Mouse (Mus musculus) kidney, postnatal 0 days (tissue): ENCODE measurements at regions not wholly inside any gene's neighbourhood (a gene's known extent, or its start where the extent isn't known, plus 50 kb on each side); places are given as distances from the start of the nearest gene placed in this dataset.

Experiments used
- ATAC-seq: fragments of 200-750 bp; cut with Nextera tagmentation; replicated peaks from 2 replicates; pipeline ENCODE4 v1.8.0; 2017; ENCODE audit warnings: low read depth, moderate number of reproducible peaks, moderate TSS enrichment, moderate library complexity; ENCODE audit not compliant: low FRiP score
- DNase-seq: peaks from one replicate; pipeline ENCODE4 v3.0.0-alpha.2; 2016; ENCODE audit warnings: low spot score
- H3K27ac ChIP-seq: fragments of 300-500 bp; sonication (generic); 2 replicates; pipeline ENCODE4 v1.5.1; 2014; ENCODE audit warnings: mild to moderate bottlenecking
- H3K27me3 ChIP-seq: fragments of 300-500 bp; sonication (generic); 2 replicates; pipeline ENCODE4 v1.6.1; 2014; ENCODE audit warnings: low read length, mixed read lengths; ENCODE audit not compliant: insufficient read depth
- H3K36me3 ChIP-seq: fragments of 300-500 bp; sonication (generic); 2 replicates; pipeline ENCODE4 v1.6.1; 2014; ENCODE audit warnings: low read length, mixed read lengths; ENCODE audit not compliant: insufficient read depth
- H3K4me1 ChIP-seq: fragments of 300-500 bp; sonication (generic); replicated peaks from 2 replicates; pipeline ENCODE4 v1.6.1; 2014; ENCODE audit warnings: antibody characterized with exemption, low read length, mixed read lengths; ENCODE audit not compliant: insufficient read depth
- H3K4me2 ChIP-seq: fragments of 300-500 bp; sonication (generic); 2 replicates; pipeline ENCODE4 v1.6.1; 2014; ENCODE audit warnings: mild to moderate bottlenecking, low read length, moderate library complexity, mixed read lengths
- H3K4me3 ChIP-seq: fragments of 300-500 bp; sonication (generic); replicated peaks from 2 replicates; pipeline ENCODE4 v1.5.1; 2014; ENCODE audit warnings: low read depth, low read length
- H3K9ac ChIP-seq: fragments of 300-500 bp; sonication (generic); 2 replicates; pipeline ENCODE4 v1.6.1; 2014; ENCODE audit warnings: low read depth, low read length
- H3K9me3 ChIP-seq: fragments of 300-500 bp; sonication (generic); replicated peaks from 2 replicates; pipeline ENCODE4 v1.6.1; 2016; ENCODE audit warnings: low read length, inconsistent platforms, mixed read lengths
- CTCF ChIP-seq: IDR thresholded peaks from 2 replicates; pipeline ENCODE4 v1.5.1; 2016; ENCODE audit warnings: antibody characterized with exemption, low read depth, mild to moderate bottlenecking, moderate library complexity
- WGBS: fragments of 180-500 bp; shearing (Covaris S2); extraction: QIAGEN DNeasy Blood & Tissue Kit; methylation state at CpG from one replicate; pipeline ENCODE4 v1.1.7; 2014; 5-methylcytosine and 5-hydroxymethylcytosine counted together

GRCm38 (mm10) chr12:99057521-99057920 lies 137.1 kb downstream of the Ttc8 start:
- no peaks in the 10 kb centered on the region for H3K9me3 ChIP-seq
- no peaks in the 10 kb centered on the region for H3K27me3 ChIP-seq
- 88% methylated on average over 2 of the region's 2 CpGs for WGBS
- H3K4me1 ChIP-seq, result no peaks in the 10 kb centered on the region
- H3K9ac ChIP-seq, result no peak overlapping the region
- H3K36me3 ChIP-seq, result no peaks in the 10 kb centered on the region
- no peak for ATAC-seq
- TF ChIP-seq CTCF, result no peak
- no peak overlapping the region for H3K4me2 ChIP-seq
- H3K4me3 ChIP-seq, result no peak overlapping the region
- no peak overlapping the region for H3K27ac ChIP-seq
- no peak for DNase-seq

- H3K27me3 ChIP-seq, result no peaks in the 10 kb centered on the region
- TF ChIP-seq CTCF, result no peak
- WGBS, result 92% methylated on average over 2 of the region's 2 CpGs
- no peak overlapping the region for H3K9ac ChIP-seq
- no peaks in the 10 kb centered on the region for H3K4me1 ChIP-seq
- no peak overlapping the region for H3K27ac ChIP-seq
- H3K9me3 ChIP-seq, result no peaks in the 10 kb centered on the region
- H3K36me3 ChIP-seq, result no peaks in the 10 kb centered on the region
- H3K4me3 ChIP-seq, result no peak overlapping the region
- ATAC-seq (no peak), DNase-seq (no peak)
- no peak overlapping the region for H3K4me2 ChIP-seq
Observed at GRCm38 (mm10) chr12:99058916-99059315, 138.5 kb downstream of the Ttc8 start.

DNA sequence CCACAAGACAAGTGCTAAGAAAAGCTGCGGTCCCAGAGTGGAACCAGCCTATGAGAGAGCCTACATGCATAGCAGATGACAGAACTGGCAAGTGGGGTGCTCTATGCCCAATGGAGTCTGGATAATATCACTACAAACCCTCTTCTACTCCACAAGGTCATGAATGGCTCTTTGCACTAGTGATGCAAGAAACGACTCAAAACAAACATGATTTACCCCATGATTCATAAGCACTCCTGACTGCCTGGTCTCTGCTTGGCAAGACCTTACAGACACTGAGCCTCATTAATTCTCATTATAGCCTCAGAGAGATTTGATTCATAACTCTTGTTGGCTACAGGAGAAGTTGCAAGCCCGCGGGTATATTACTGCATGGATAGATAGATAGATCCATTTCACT lies 139.1 kb downstream of the Ttc8 start:
- no peaks in the 10 kb centered on the region for H3K9me3 ChIP-seq
- no peak for ATAC-seq
- no peaks in the 10 kb centered on the region for H3K27me3 ChIP-seq
- H3K4me1 ChIP-seq, result no peaks in the 10 kb centered on the region
- 76% methylated on average over 4 of the region's 4 CpGs for WGBS
- TF ChIP-seq CTCF, result no peak
- DNase-seq, result no peak
- H3K27ac ChIP-seq, result no peak overlapping the region
- no peak overlapping the region for H3K4me2 ChIP-seq
- H3K36me3 ChIP-seq, result no peaks in the 10 kb centered on the region
- H3K4me3 ChIP-seq, result no peak overlapping the region
- no peak overlapping the region for H3K9ac ChIP-seq

GRCm38 (mm10) chr12:99060702-99061101 lies 140.3 kb downstream of the Ttc8 start:
- DNase-seq (peak; percentile 58), ATAC-seq (no peak)
- Histone ChIP-seq H3K27me3 (no peaks in the 10 kb centered on the region), H3K9me3 (no peaks in the 10 kb centered on the region), H3K4me3 (no peak overlapping the region), H3K9ac (no peak overlapping the region), H3K27ac (no peak overlapping the region), H3K4me1 (no peaks in the 10 kb centered on the region), H3K4me2 (no peak overlapping the region), H3K36me3 (no peaks in the 10 kb centered on the region)
- WGBS, result 21% methylated on average over 2 of the region's 2 CpGs
- TF ChIP-seq CTCF, result no peak

DNA sequence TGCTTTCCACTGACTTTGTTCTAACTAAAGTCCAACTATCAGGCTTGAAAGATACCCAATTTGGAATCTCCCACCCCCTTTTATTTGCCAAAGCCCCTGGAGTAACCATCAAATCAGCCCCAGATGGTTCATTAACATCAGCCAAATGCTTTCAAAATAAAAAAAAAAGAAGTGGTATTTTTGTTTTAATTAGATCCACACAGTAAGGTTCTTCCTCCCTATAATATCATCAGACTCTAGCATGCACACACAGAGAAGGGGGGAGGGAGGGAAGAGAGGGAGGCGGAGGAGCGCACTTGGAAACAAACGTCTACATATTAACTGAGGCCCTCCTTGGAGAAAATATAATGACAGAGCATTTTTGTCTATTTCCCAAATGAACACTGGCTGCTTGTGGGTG lies 143.1 kb downstream of the Ttc8 start:
- DNase-seq, result no peak
- WGBS, result 72% methylated on average over 3 of the region's 3 CpGs
- no peak for ATAC-seq
- Histone ChIP-seq H3K9ac (no peak overlapping the region), H3K27me3 (no peaks in the 10 kb centered on the region), H3K27ac (no peak overlapping the region), H3K4me2 (no peak overlapping the region), H3K36me3 (no peaks in the 10 kb centered on the region), H3K9me3 (no peaks in the 10 kb centered on the region), H3K4me3 (no peak overlapping the region), H3K4me1 (no peaks in the 10 kb centered on the region)
- TF ChIP-seq CTCF, result no peak

DNA sequence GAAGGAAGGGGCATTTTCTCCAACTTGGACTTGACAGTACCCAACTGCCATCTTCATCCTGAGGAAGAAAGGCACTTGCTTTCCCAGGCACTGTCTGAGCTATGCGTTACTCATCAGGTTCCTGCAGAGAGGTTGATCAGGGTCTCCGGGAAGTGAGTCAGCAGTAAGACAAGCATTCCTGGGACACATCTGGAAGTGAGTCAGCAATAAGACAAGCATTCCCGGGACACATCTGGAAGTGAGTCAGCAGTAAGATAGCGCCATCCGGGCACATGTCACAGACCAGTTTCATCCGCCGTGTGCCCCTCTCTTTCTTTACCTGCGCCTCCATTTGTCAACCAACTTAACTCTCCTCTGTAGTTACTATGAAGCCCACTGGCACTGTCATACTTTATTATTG lies 143.5 kb downstream of the Ttc8 start:
- H3K27ac ChIP-seq, result no peak overlapping the region
- no peaks in the 10 kb centered on the region for H3K9me3 ChIP-seq
- 83% methylated on average over 8 of the region's 8 CpGs for WGBS
- H3K27me3 ChIP-seq, result no peaks in the 10 kb centered on the region
- H3K4me3 ChIP-seq, result no peak overlapping the region
- TF ChIP-seq CTCF, result no peak
- H3K4me2 ChIP-seq, result no peak overlapping the region
- no peak for DNase-seq
- H3K9ac ChIP-seq, result no peak overlapping the region
- no peaks in the 10 kb centered on the region for H3K36me3 ChIP-seq
- ATAC-seq, result no peak
- no peaks in the 10 kb centered on the region for H3K4me1 ChIP-seq

DNA sequence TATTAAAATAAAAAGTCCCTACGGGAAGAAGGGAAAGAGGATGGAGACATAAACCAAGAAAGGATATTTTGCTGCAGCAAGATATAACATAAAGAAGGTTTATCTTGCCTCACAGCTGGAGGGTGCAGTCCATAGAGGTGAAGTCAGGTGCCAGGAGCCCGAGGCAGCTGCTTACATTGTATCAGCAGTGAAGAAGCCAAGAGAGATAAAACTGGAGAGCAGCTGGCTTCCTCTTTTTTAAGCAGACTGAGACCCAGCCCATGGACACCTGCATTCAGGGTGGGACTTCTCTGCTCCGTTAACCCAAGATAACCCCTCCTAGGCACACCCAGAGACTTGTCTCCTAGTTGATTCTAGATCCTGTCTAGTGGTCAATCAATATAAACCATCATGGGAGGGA lies 147.6 kb downstream of the Ttc8 start:
- Histone ChIP-seq H3K9ac (no peak overlapping the region), H3K27me3 (no peaks in the 10 kb centered on the region), H3K9me3 (no peaks in the 10 kb centered on the region), H3K4me2 (no peak overlapping the region), H3K4me1 (no peaks in the 10 kb centered on the region), H3K27ac (no peak overlapping the region), H3K36me3 (no peaks in the 10 kb centered on the region), H3K4me3 (no peak overlapping the region)
- no peak for ATAC-seq
- 68% methylated on average over 3 of the region's 3 CpGs for WGBS
- DNase-seq, result no peak
- no peak for TF ChIP-seq CTCF
